Mouse (Mus musculus): ENCODE results near the gene Papola. TPM values are rescaled to one million over a fixed set of nuclear protein-coding genes. Genes with fewer than 3 reads are reported as not detected.
A peak's percentile ranks its signal among the peaks of the same experiment; 100 is the strongest.

Papola gene
- 142 and 144 TPM in 2 replicates for polyA plus RNA-seq (2014; fragmentation: Nextera tagmentation; extraction: Ambion mirVana)

- Histone ChIP-seq H3K27me3 (ENCODE audit: control insufficient read depth, insufficient read depth, low read length) (no peaks in the 10 kb centered on the region), H3K9me3 (ENCODE audit: control insufficient read depth, low read length) (no peaks in the 10 kb centered on the region), H3K27ac (ENCODE audit: low read depth, low read length) (peak within 1 kb of the TSS; percentile 97), H3K4me1 (ENCODE audit: control insufficient read depth, insufficient read depth, low read length) (peaks cover 16% of the 10 kb centered on the region), H3K36me3 (ENCODE audit: control insufficient read depth, insufficient read depth, low read length) (no peaks in the 10 kb centered on the region), H3K9ac (replicated peaks; ENCODE audit: low read depth, low read length) (peak within 1 kb of the TSS; percentile 87), H3K4me3 (ENCODE audit: low read depth, low read length) (peak within 1 kb of the TSS; percentile 87), H3K4me2 (ENCODE audit: low read depth, low read length) (peak within 1 kb of the TSS; percentile 72)
- 0% methylated on average over 67 of the region's 85 CpGs for WGBS
- ATAC-seq (ENCODE audit: low read depth) = peak; percentile 96
Observed at GRCm38 (mm10) chr12:105784196-105784999, at the start of gene Papola. Gene Papola, plus strand, starts transcription at chr12:105784694.

- 82% methylated on average over 7 of the region's 7 CpGs for WGBS
- Histone ChIP-seq H3K27ac (ENCODE audit: low read depth, low read length) (no peak overlapping the region), H3K36me3 (ENCODE audit: control insufficient read depth, insufficient read depth, low read length) (no peaks in the 10 kb centered on the region), H3K4me1 (ENCODE audit: control insufficient read depth, insufficient read depth, low read length) (no peaks in the 10 kb centered on the region), H3K4me3 (ENCODE audit: low read depth, low read length) (no peak overlapping the region), H3K9ac (replicated peaks; ENCODE audit: low read depth, low read length) (no peak overlapping the region), H3K27me3 (ENCODE audit: control insufficient read depth, insufficient read depth, low read length) (no peaks in the 10 kb centered on the region), H3K4me2 (ENCODE audit: low read depth, low read length) (no peak overlapping the region), H3K9me3 (ENCODE audit: control insufficient read depth, low read length) (no peaks in the 10 kb centered on the region)
- no peak for ATAC-seq (ENCODE audit: low read depth)
Observed at GRCm38 (mm10) chr12:105735226-105735888, 49.1 kb upstream of the Papola start.

GRCm38 (mm10) chr12:105735889-105736251 is 48.6 kb upstream of the Papola start:
- Histone ChIP-seq H3K9me3 (ENCODE audit: control insufficient read depth, low read length) (no peaks in the 10 kb centered on the region), H3K27ac (ENCODE audit: low read depth, low read length) (no peak overlapping the region), H3K4me1 (ENCODE audit: control insufficient read depth, insufficient read depth, low read length) (no peaks in the 10 kb centered on the region), H3K4me2 (ENCODE audit: low read depth, low read length) (no peak overlapping the region), H3K9ac (replicated peaks; ENCODE audit: low read depth, low read length) (no peak overlapping the region), H3K27me3 (ENCODE audit: control insufficient read depth, insufficient read depth, low read length) (no peaks in the 10 kb centered on the region), H3K4me3 (ENCODE audit: low read depth, low read length) (no peak overlapping the region), H3K36me3 (ENCODE audit: control insufficient read depth, insufficient read depth, low read length) (no peaks in the 10 kb centered on the region)
- ATAC-seq (ENCODE audit: low read depth) = no peak
- 90% methylated on average over 6 of the region's 6 CpGs for WGBS

- no peak overlapping the region for H3K4me2 ChIP-seq (ENCODE audit: low read depth, low read length)
- no peaks in the 10 kb centered on the region for H3K9me3 ChIP-seq (ENCODE audit: control insufficient read depth, low read length)
- H3K27ac ChIP-seq (ENCODE audit: low read depth, low read length) = no peak overlapping the region
- no peak for ATAC-seq (ENCODE audit: low read depth)
- H3K27me3 ChIP-seq (ENCODE audit: control insufficient read depth, insufficient read depth, low read length) = no peaks in the 10 kb centered on the region
- no peaks in the 10 kb centered on the region for H3K4me1 ChIP-seq (ENCODE audit: control insufficient read depth, insufficient read depth, low read length)
- no peak overlapping the region for H3K9ac ChIP-seq (replicated peaks; ENCODE audit: low read depth, low read length)
- WGBS = 79% methylated on average over 15 of the region's 15 CpGs
- H3K36me3 ChIP-seq (ENCODE audit: control insufficient read depth, insufficient read depth, low read length) = no peaks in the 10 kb centered on the region
- no peak overlapping the region for H3K4me3 ChIP-seq (ENCODE audit: low read depth, low read length)
Observed at GRCm38 (mm10) chr12:105738316-105739096, 46.0 kb upstream of the Papola start.

GRCm38 (mm10) chr12:105739656-105740055 is 44.8 kb upstream of the Papola start:
- Histone ChIP-seq H3K9me3 (ENCODE audit: control insufficient read depth, low read length) (no peaks in the 10 kb centered on the region), H3K9ac (replicated peaks; ENCODE audit: low read depth, low read length) (no peak overlapping the region), H3K4me3 (ENCODE audit: low read depth, low read length) (no peak overlapping the region), H3K36me3 (ENCODE audit: control insufficient read depth, insufficient read depth, low read length) (no peaks in the 10 kb centered on the region), H3K4me2 (ENCODE audit: low read depth, low read length) (no peak overlapping the region), H3K27ac (ENCODE audit: low read depth, low read length) (no peak overlapping the region), H3K4me1 (ENCODE audit: control insufficient read depth, insufficient read depth, low read length) (no peaks in the 10 kb centered on the region), H3K27me3 (ENCODE audit: control insufficient read depth, insufficient read depth, low read length) (no peaks in the 10 kb centered on the region)
- ATAC-seq (ENCODE audit: low read depth) = no peak
- 92% methylated on average over 8 of the region's 8 CpGs for WGBS

GRCm38 (mm10) chr12:105748114-105748513 is 36.4 kb upstream of the Papola start:
- no peak for ATAC-seq (ENCODE audit: low read depth)
- Histone ChIP-seq H3K4me3 (ENCODE audit: low read depth, low read length) (no peak overlapping the region), H3K9me3 (ENCODE audit: control insufficient read depth, low read length) (no peaks in the 10 kb centered on the region), H3K4me2 (ENCODE audit: low read depth, low read length) (no peak overlapping the region), H3K36me3 (ENCODE audit: control insufficient read depth, insufficient read depth, low read length) (no peaks in the 10 kb centered on the region), H3K27ac (ENCODE audit: low read depth, low read length) (no peak overlapping the region), H3K4me1 (ENCODE audit: control insufficient read depth, insufficient read depth, low read length) (no peaks in the 10 kb centered on the region), H3K27me3 (ENCODE audit: control insufficient read depth, insufficient read depth, low read length) (no peaks in the 10 kb centered on the region), H3K9ac (replicated peaks; ENCODE audit: low read depth, low read length) (no peak overlapping the region)
- WGBS = 86% methylated on average over 5 of the region's 5 CpGs

GRCm38 (mm10) chr12:105753813-105754212 is 30.7 kb upstream of the Papola start:
- Histone ChIP-seq H3K9ac (replicated peaks; ENCODE audit: low read depth, low read length) (no peak overlapping the region), H3K27me3 (ENCODE audit: control insufficient read depth, insufficient read depth, low read length) (no peaks in the 10 kb centered on the region), H3K4me2 (ENCODE audit: low read depth, low read length) (no peak overlapping the region), H3K9me3 (ENCODE audit: control insufficient read depth, low read length) (no peaks in the 10 kb centered on the region), H3K4me3 (ENCODE audit: low read depth, low read length) (no peak overlapping the region), H3K4me1 (ENCODE audit: control insufficient read depth, insufficient read depth, low read length) (no peaks in the 10 kb centered on the region), H3K27ac (ENCODE audit: low read depth, low read length) (no peak overlapping the region), H3K36me3 (ENCODE audit: control insufficient read depth, insufficient read depth, low read length) (no peaks in the 10 kb centered on the region)
- ATAC-seq (ENCODE audit: low read depth) = no peak
- 87% methylated on average over 10 of the region's 10 CpGs for WGBS

GRCm38 (mm10) chr12:105757816-105758497 is 26.5 kb upstream of the Papola start:
- H3K27me3 ChIP-seq (ENCODE audit: control insufficient read depth, insufficient read depth, low read length) = no peaks in the 10 kb centered on the region
- H3K9me3 ChIP-seq (ENCODE audit: control insufficient read depth, low read length) = no peaks in the 10 kb centered on the region
- no peaks in the 10 kb centered on the region for H3K4me1 ChIP-seq (ENCODE audit: control insufficient read depth, insufficient read depth, low read length)
- no peak overlapping the region for H3K27ac ChIP-seq (ENCODE audit: low read depth, low read length)
- H3K9ac ChIP-seq (replicated peaks; ENCODE audit: low read depth, low read length) = no peak overlapping the region
- H3K36me3 ChIP-seq (ENCODE audit: control insufficient read depth, insufficient read depth, low read length) = no peaks in the 10 kb centered on the region
- no peak for ATAC-seq (ENCODE audit: low read depth)
- no peak overlapping the region for H3K4me3 ChIP-seq (ENCODE audit: low read depth, low read length)
- no peak overlapping the region for H3K4me2 ChIP-seq (ENCODE audit: low read depth, low read length)
- 43% methylated on average over 15 of the region's 15 CpGs for WGBS

All from neural tube, embryonic 14.5 days (tissue).